Mouse (Mus musculus): Measurements from ENCODE around the gene Gm813. TPM values are rescaled to one million over a fixed set of nuclear protein-coding genes. Genes with fewer than 3 reads are reported as not detected.

Gm813 gene
- polyA plus RNA-seq, 1 experiment from 2014 or later, result not detected

DNA sequence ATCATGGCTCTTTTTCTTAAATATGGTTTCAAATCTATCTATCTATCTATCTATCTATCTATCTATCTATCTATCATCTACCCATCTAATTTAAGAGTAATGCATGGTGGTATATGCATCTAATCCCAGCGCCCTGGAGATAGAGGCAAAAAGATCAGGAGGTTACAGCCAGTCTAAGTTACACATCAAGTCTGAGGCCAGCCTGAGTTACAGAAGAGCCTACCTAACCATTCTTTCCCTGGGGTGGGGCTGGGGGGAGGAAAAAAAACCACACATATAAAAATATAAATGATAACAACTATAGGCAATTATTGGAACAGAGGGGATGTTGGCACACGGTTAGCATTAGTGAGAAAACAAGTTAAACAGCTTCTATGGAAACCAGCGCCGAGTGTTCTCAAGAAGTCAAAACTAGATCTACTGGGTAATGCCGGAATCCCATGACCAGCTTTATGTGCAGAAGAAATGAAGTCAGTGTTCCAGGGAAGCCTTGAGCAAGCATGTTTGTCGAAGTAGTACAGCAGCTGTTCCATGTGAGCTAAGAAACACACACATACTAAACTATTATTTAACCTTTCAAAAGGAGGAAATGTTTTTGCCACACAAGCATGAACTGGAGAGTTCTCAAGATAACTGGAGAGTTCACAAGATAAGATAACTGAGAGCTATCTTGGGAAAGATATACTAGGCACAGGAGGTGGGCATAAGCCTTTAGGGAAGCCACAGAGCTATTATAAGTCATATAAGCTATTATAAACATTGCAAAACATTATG lies 42.6 kb downstream of the Gm813 start:
- 94% methylated on average over 6 of the region's 6 CpGs for WGBS
- H3K27ac ChIP-seq (ENCODE audit: low read depth, low read length), result no peak overlapping the region

DNA sequence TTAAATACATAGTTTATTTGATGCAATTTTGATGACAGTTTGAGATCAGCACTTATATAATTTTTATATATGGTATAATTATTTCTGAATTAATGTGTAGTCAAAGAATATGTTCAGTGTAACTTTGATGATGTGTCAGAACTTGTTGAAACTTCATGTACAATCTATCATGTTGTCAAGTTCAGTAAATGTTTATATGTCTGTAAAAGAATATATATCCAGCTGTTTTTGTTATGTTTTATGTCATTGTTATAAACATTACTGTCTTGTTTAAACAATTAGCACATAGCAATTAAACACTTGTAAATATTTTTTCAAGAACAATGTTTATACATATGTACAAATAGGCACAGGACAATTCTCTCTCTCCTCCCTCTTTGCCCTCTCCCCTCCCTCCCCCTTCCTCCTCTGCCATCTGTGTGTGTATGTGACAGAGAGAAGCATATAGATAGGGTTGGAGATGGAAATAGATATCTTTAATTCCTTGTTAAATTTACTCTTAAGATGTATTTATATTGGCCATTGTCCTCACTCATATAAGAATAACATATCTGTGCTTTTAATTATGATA lies 46.0 kb downstream of the Gm813 start:
- Histone ChIP-seq H3K27ac (ENCODE audit: low read depth, low read length) (no peak overlapping the region), H3K9me3 (ENCODE audit: control insufficient read depth, low read length) (no peaks in the 10 kb centered on the region), H3K9ac (ENCODE audit: low read length) (no peak overlapping the region), H3K4me2 (no peak overlapping the region), H3K27me3 (ENCODE audit: control insufficient read depth, insufficient read depth, low read length) (no peaks in the 10 kb centered on the region), H3K36me3 (ENCODE audit: control insufficient read depth, insufficient read depth, low read length) (no peaks in the 10 kb centered on the region), H3K4me1 (ENCODE audit: control insufficient read depth, insufficient read depth, low read length) (no peaks in the 10 kb centered on the region), H3K4me3 (ENCODE audit: low read depth, low read length) (no peak overlapping the region)
- ATAC-seq (ENCODE audit: low FRiP score), result no peak
- DNase-seq (ENCODE audit: low spot score, missing footprints), result no peak

More for the DNA sequence above, 42.6 kb downstream of the Gm813 start:
- H3K9me3 ChIP-seq (ENCODE audit: control insufficient read depth, low read length), result no peaks in the 10 kb centered on the region
- no peak overlapping the region for H3K4me2 ChIP-seq
- ATAC-seq (ENCODE audit: low FRiP score), result no peak
- no peaks in the 10 kb centered on the region for H3K4me1 ChIP-seq (ENCODE audit: control insufficient read depth, insufficient read depth, low read length)
- H3K27me3 ChIP-seq (ENCODE audit: control insufficient read depth, insufficient read depth, low read length), result no peaks in the 10 kb centered on the region
- H3K9ac ChIP-seq (ENCODE audit: low read length), result no peak overlapping the region
- no peak for DNase-seq (ENCODE audit: low spot score, missing footprints)
- no peaks in the 10 kb centered on the region for H3K36me3 ChIP-seq (ENCODE audit: control insufficient read depth, insufficient read depth, low read length)
- H3K4me3 ChIP-seq (ENCODE audit: low read depth, low read length), result no peak overlapping the region

Other genes starting within 250 kb of the Gm813 start
- 10.0 and 11.5 TPM in 2 replicates for gene Dcbld2, start 208.5 kb downstream of the Gm813 start, polyA plus RNA-seq (2014; fragmentation: Nextera tagmentation; extraction: Ambion mirVana)
- gene St3gal6, start 92.7 kb downstream of the Gm813 start, polyA plus RNA-seq (2014; fragmentation: Nextera tagmentation; extraction: Ambion mirVana), result 10.4 and 11.8 TPM in 2 replicates
- gene E330017A01Rik, start 21.8 kb upstream of the Gm813 start, polyA plus RNA-seq (2014; fragmentation: Nextera tagmentation; extraction: Ambion mirVana), result not detected in 2 replicates
- gene Cpox, start 53.3 kb upstream of the Gm813 start, polyA plus RNA-seq (2014; fragmentation: Nextera tagmentation; extraction: Ambion mirVana), result 16.7 and 17.6 TPM in 2 replicates
- 0.10 TPM in 1 of 2 replicates, not detected in the other for gene Gpr15, start 102.1 kb upstream of the Gm813 start, polyA plus RNA-seq (2014; fragmentation: Nextera tagmentation; extraction: Ambion mirVana)
- 125 and 137 TPM in 2 replicates for gene Cldnd1, start 110.9 kb upstream of the Gm813 start, polyA plus RNA-seq (2014; fragmentation: Nextera tagmentation; extraction: Ambion mirVana)
- not detected in 2 replicates for gene Olfr172, start 146.2 kb upstream of the Gm813 start, polyA plus RNA-seq (2014; fragmentation: Nextera tagmentation; extraction: Ambion mirVana)
- gene Olfr173, start 183.3 kb upstream of the Gm813 start, polyA plus RNA-seq (2014; fragmentation: Nextera tagmentation; extraction: Ambion mirVana), result not detected in 2 replicates
- not detected in 2 replicates for gene Olfr175-ps1, start 209.8 kb upstream of the Gm813 start, polyA plus RNA-seq (2014; fragmentation: Nextera tagmentation; extraction: Ambion mirVana)

Data from midbrain, embryonic 11.5 days (tissue).